Mouse (Mus musculus): ENCODE results near the gene Ceacam1. TPM values are rescaled to one million over a fixed set of nuclear protein-coding genes. Genes with fewer than 3 reads are reported as not detected.

The Ceacam1 gene
- total and polyA plus RNA-seq, 3 experiments = 3.1 to 25.1 (median 5.9) TPM

GRCm38 (mm10) chr7:25436226-25436625, 41.2 kb downstream of the Ceacam1 start:
- no peaks in the 10 kb centered on the region for H3K9me3 ChIP-seq (replicated peaks; ENCODE audit: low read length)
- in situ Hi-C loops (cut with MboI; ENCODE audit: low pct_ligation_motif_present, low pct_unique_long_range_greater_than_20kb, low sequenced_read_pairs) = no loop called here

GRCm38 (mm10) chr7:25435546-25435851, 41.9 kb downstream of the Ceacam1 start:
- Histone ChIP-seq H3K36me3 (replicated peaks in 1 of 2; ENCODE audit: control insufficient read depth in 1 of 2, insufficient read depth in 1 of 2, low read length in 1 of 2) (no peaks in the 10 kb centered on the region), H3K27ac (ENCODE audit: insufficient read depth, low read depth) (peak overlapping the region; percentile 87), H3K4me2 (ENCODE audit: insufficient read depth, low read depth, poor library complexity, severe bottlenecking) (peak overlapping the region; percentile 62), H3K27me3 (replicated peaks) (no peaks in the 10 kb centered on the region), H3K4me1 (ENCODE audit: control insufficient read depth in 1 of 2, insufficient read depth in 2 of 2) (peaks cover 32 to 74% of the 10 kb centered on the region in 2 experiments), H3K79me2 (replicated peaks; ENCODE audit: control insufficient read depth, extremely low read depth, insufficient read depth, poor library complexity, severe bottlenecking) (no peaks in the 10 kb centered on the region), H3K9ac (ENCODE audit: insufficient read depth, low read depth) (peak overlapping the region; percentile 23; the same call in 1 of the 2 replicates), H3K4me3 (replicated peaks in 1 of 3; ENCODE audit: low read depth in 2 of 3, low read length in 2 of 3, poor library complexity in 1 of 3) (peak overlapping the region; percentile 10 to 51 (median 24)), H3K9me3 (replicated peaks; ENCODE audit: low read length) (no peaks in the 10 kb centered on the region)
- in situ Hi-C loops (cut with MboI; ENCODE audit: low pct_ligation_motif_present, low pct_unique_long_range_greater_than_20kb, low sequenced_read_pairs) = no loop called here
- peak; percentile 81 for DNase-seq (ENCODE audit: extremely low read depth)
- dilution Hi-C loops (cut with MboI; ENCODE audit: extremely low pct_ligation_motif_present, extremely low pct_unique_long_range_greater_than_20kb, low sequenced_read_pairs) = no loop called here
- peak; percentile 79 for TF ChIP-seq EP300 (IDR thresholded peaks at IDR 0.05; ENCODE audit: low read length)
- no peak for TF ChIP-seq JUN (IDR thresholded peaks at IDR 0.05; ENCODE audit: insufficient read depth, low read depth, low read length)
- TF ChIP-seq CTCF (conservative IDR thresholded peaks at IDR 0.05 in 1 of 2, IDR thresholded peaks at IDR 0.05 in 1 of 2; ENCODE audit: low read depth in 2 of 2, low read length in 2 of 2) = no peak
- TF ChIP-seq HCFC1 (IDR thresholded peaks at IDR 0.05; ENCODE audit: low read depth, low read length) = peak; percentile 55
- TF ChIP-seq ZNF384 (IDR thresholded peaks at IDR 0.05; ENCODE audit: low read depth, low read length) = 0 out of 2 replicates have a peak, but pooled peaks have one; percentile 26
- TF ChIP-seq BHLHE40 (IDR thresholded peaks at IDR 0.05; ENCODE audit: low read depth, low read length) = no peak
- no peak for TF ChIP-seq USF1 (IDR thresholded peaks at IDR 0.05; ENCODE audit: low read depth, low read length)
- peak; percentile 26; the same call in 1 of the 2 replicates for TF ChIP-seq MXI1 (IDR thresholded peaks at IDR 0.05; ENCODE audit: low read depth, low read length)
- TF ChIP-seq E2F4 (IDR thresholded peaks at IDR 0.05; ENCODE audit: insufficient replicate concordance, low read depth, low read length) = no peak
- TF ChIP-seq MAFK (IDR thresholded peaks at IDR 0.05; ENCODE audit: insufficient replicate concordance, low read length) = 0 out of 2 replicates have a peak, but pooled peaks have one; percentile 50
- peak; percentile 59; the same call in 1 of the 2 replicates for TF ChIP-seq MEF2A (IDR thresholded peaks at IDR 0.05; ENCODE audit: borderline replicate concordance, low read depth, low read length)
- no peak for TF ChIP-seq POLR2AphosphoS2 (IDR thresholded peaks at IDR 0.05; ENCODE audit: low read depth, low read length)
- TF ChIP-seq SIN3A (IDR thresholded peaks at IDR 0.05; ENCODE audit: low read length) = 0 out of 2 replicates have a peak, but pooled peaks have one; percentile 30
- peak; percentile 62; the same call in 1 of the 2 replicates for TF ChIP-seq ZMIZ1 (IDR thresholded peaks at IDR 0.05; ENCODE audit: low read depth, low read length)
- TF ChIP-seq KAT2A (IDR thresholded peaks at IDR 0.05; ENCODE audit: insufficient replicate concordance, low read length) = 0 out of 2 replicates have a peak, but pooled peaks have one; percentile 51
- peak; percentile 37 for TF ChIP-seq MYC (IDR thresholded peaks at IDR 0.05; ENCODE audit: low read depth, low read length)
- peak; percentile 92 for TF ChIP-seq TBP (conservative IDR thresholded peaks at IDR 0.05; ENCODE audit: low read depth, low read length)
- TF ChIP-seq ZC3H11A (IDR thresholded peaks at IDR 0.05; ENCODE audit: low read depth, low read length) = no peak
- TF ChIP-seq NELFE (IDR thresholded peaks at IDR 0.05; ENCODE audit: low read depth, low read length) = no peak; the same call in 1 of the 2 replicates
- no peak; the same call in 1 of the 2 replicates for TF ChIP-seq SMC3 (IDR thresholded peaks at IDR 0.05; ENCODE audit: low read depth, low read length)
- TF ChIP-seq NRF1 (IDR thresholded peaks at IDR 0.05; ENCODE audit: low read depth, low read length) = no peak
- TF ChIP-seq IRF4 (IDR thresholded peaks at IDR 0.05; ENCODE audit: low read depth, low read length) = peak; percentile 95
- TF ChIP-seq CHD1 (IDR thresholded peaks at IDR 0.05; ENCODE audit: low read depth, low read length) = no peak
- no peak for TF ChIP-seq MAX (IDR thresholded peaks at IDR 0.05; ENCODE audit: low read length)
- no peak for TF ChIP-seq USF2 (conservative IDR thresholded peaks at IDR 0.05; ENCODE audit: low read depth, low read length)
- peak; percentile 76 for TF ChIP-seq ELF1 (IDR thresholded peaks at IDR 0.05; ENCODE audit: low read depth, low read length)

More at GRCm38 (mm10) chr7:25436226-25436625, 41.2 kb downstream of the Ceacam1 start:
- peak overlapping the region; percentile 10 to 51 (median 24) for H3K4me3 ChIP-seq (replicated peaks in 1 of 3; ENCODE audit: low read depth in 2 of 3, low read length in 2 of 3, poor library complexity in 1 of 3)
- no peak for TF ChIP-seq NELFE (IDR thresholded peaks at IDR 0.05; ENCODE audit: low read depth, low read length)
- TF ChIP-seq HCFC1 (IDR thresholded peaks at IDR 0.05; ENCODE audit: low read depth, low read length) = no peak
- no peak for TF ChIP-seq CHD2 (IDR thresholded peaks at IDR 0.05; ENCODE audit: low read length)
- TF ChIP-seq CHD1 (IDR thresholded peaks at IDR 0.05; ENCODE audit: low read depth, low read length) = no peak
- TF ChIP-seq ZNF384 (IDR thresholded peaks at IDR 0.05; ENCODE audit: low read depth, low read length) = no peak
- TF ChIP-seq KAT2A (IDR thresholded peaks at IDR 0.05; ENCODE audit: insufficient replicate concordance, low read length) = no peak
- no peak for TF ChIP-seq JUND (conservative IDR thresholded peaks at IDR 0.05; ENCODE audit: low read depth, low read length)
- TF ChIP-seq E2F4 (IDR thresholded peaks at IDR 0.05; ENCODE audit: insufficient replicate concordance, low read depth, low read length) = no peak
- TF ChIP-seq MAZ (IDR thresholded peaks at IDR 0.05; ENCODE audit: low read depth, low read length) = no peak
- no peak for TF ChIP-seq ETS1 (conservative IDR thresholded peaks at IDR 0.05; ENCODE audit: low read depth, low read length)
- TF ChIP-seq MXI1 (IDR thresholded peaks at IDR 0.05; ENCODE audit: low read depth, low read length) = no peak; the same call in 1 of the 2 replicates
- TF ChIP-seq MEF2A (IDR thresholded peaks at IDR 0.05; ENCODE audit: borderline replicate concordance, low read depth, low read length) = no peak
- no peak for TF ChIP-seq GABPA (IDR thresholded peaks at IDR 0.05; ENCODE audit: insufficient replicate concordance, low read depth, low read length)
- TF ChIP-seq MAX (IDR thresholded peaks at IDR 0.05; ENCODE audit: low read length) = no peak
- TF ChIP-seq USF1 (IDR thresholded peaks at IDR 0.05; ENCODE audit: low read depth, low read length) = no peak
- no peak for TF ChIP-seq RAD21 (IDR thresholded peaks at IDR 0.05; ENCODE audit: low read depth, low read length)
- no peak for TF ChIP-seq MYC (IDR thresholded peaks at IDR 0.05; ENCODE audit: low read depth, low read length)
- TF ChIP-seq JUN (IDR thresholded peaks at IDR 0.05; ENCODE audit: insufficient read depth, low read depth, low read length) = no peak
- no peak for TF ChIP-seq ZKSCAN1 (IDR thresholded peaks at IDR 0.05; ENCODE audit: borderline replicate concordance, low read depth, low read length)
- no peaks in the 10 kb centered on the region for H3K79me2 ChIP-seq (replicated peaks; ENCODE audit: control insufficient read depth, extremely low read depth, insufficient read depth, poor library complexity, severe bottlenecking)
- H3K27me3 ChIP-seq (replicated peaks) = no peaks in the 10 kb centered on the region
- H3K36me3 ChIP-seq (replicated peaks in 1 of 2; ENCODE audit: control insufficient read depth in 1 of 2, insufficient read depth in 1 of 2, low read length in 1 of 2) = no peaks in the 10 kb centered on the region
- dilution Hi-C loops (cut with MboI; ENCODE audit: extremely low pct_ligation_motif_present, extremely low pct_unique_long_range_greater_than_20kb, low sequenced_read_pairs) = no loop called here
- no peak for DNase-seq (ENCODE audit: extremely low read depth)
- H3K4me1 ChIP-seq (ENCODE audit: control insufficient read depth in 1 of 2, insufficient read depth in 2 of 2) = peaks cover 32 to 68% of the 10 kb centered on the region in 2 experiments
- H3K4me2 ChIP-seq (ENCODE audit: insufficient read depth, low read depth, poor library complexity, severe bottlenecking) = peak overlapping the region; percentile 62
- H3K9ac ChIP-seq (ENCODE audit: insufficient read depth, low read depth) = peak overlapping the region; percentile 23
- peak overlapping the region; percentile 87 for H3K27ac ChIP-seq (ENCODE audit: insufficient read depth, low read depth)
